Comparison of ENCODE assay signal across 20 mouse cellular contexts in the genomic region with DNA sequence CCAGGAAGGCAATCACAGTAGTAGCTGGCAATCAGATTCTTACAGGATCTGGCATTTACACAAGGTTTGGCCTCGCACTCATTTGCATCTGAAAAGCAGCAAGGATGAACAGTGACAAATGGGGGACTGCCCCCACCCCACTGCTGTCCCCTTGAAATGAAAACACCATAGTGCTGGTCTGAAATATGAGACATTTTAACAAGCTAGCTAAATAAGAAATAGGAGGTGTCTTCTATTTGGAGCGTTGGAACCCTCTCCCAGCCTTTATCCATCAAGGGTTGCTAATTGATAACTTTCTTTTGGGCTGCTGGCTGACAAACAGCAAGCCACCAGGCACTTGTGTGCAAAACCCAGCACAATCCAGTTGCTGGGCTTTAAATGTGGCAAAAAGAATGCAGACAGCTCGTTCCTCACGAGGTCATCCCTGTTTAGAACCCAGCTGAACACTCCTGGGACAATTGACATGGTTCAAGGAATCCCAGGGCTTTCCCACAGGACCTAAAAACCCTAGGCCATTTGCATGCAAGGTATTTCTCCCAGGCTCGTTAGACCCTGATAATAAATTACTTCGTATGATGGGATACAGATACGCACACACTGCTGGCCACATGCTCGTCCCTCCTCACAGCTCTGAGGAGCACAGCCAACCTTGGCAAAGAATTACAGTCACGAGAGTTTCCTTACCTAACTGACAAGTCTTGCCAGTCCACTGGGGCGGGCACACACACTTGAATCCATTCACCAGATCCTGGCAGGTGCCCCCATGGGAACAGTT. TPM values are rescaled to one million over a fixed set of nuclear protein-coding genes. Genes with fewer than 3 reads are reported as not detected.
DNase-seq lines count a peak whose midpoint lies in the region; ATAC-seq lines count a peak whose summit lies in the region.
"Had no signal": no experiment of that assay in that cellular context is flagged by ENCODE, and none has a peak within 500 bp of the region (broad histone marks: within the 10 kb centered on the region; RNA-seq: fewer than 3 reads in every experiment).

No protein-coding gene starts in this region.

- peaks cover 55% of the 10 kb centered on the region for H3K36me3 ChIP-seq in forebrain, embryonic 12.5 days (replicated peaks)
- H3K36me3 ChIP-seq in hindbrain, embryonic 12.5 days = peaks cover 50% of the 10 kb centered on the region
- peaks cover 36% of the 10 kb centered on the region for H3K36me3 ChIP-seq in midbrain, embryonic 14.5 days (ENCODE audit: control insufficient read depth, insufficient read depth, low read length)
- H3K36me3 ChIP-seq in intestine, embryonic 16.5 days (ENCODE audit: control insufficient read depth, insufficient read depth, low read length) = peaks cover 19% of the 10 kb centered on the region
- H3K36me3 ChIP-seq: G1E had no signal

- peaks cover 10% of the 10 kb centered on the region; the same call in 1 of the 2 replicates for H3K27me3 ChIP-seq in forebrain, embryonic 12.5 days
- H3K27me3 ChIP-seq in hindbrain, embryonic 12.5 days = no peaks in the 10 kb centered on the region; the same call in 1 of the 2 replicates
- H3K27me3 ChIP-seq in midbrain, embryonic 14.5 days (ENCODE audit: control insufficient read depth, insufficient read depth, low read length) = no peaks in the 10 kb centered on the region
- H3K27me3 ChIP-seq in intestine, embryonic 16.5 days (replicated peaks; ENCODE audit: control insufficient read depth, insufficient read depth, low read length) = no peaks in the 10 kb centered on the region
- H3K27me3 ChIP-seq: limb, embryonic 15.5 days had no signal

- no peak overlapping the region for H3K4me3 ChIP-seq in forebrain, embryonic 12.5 days (replicated peaks)
- no peak overlapping the region for H3K4me3 ChIP-seq in hindbrain, embryonic 12.5 days
- H3K4me3 ChIP-seq in midbrain, embryonic 14.5 days (replicated peaks; ENCODE audit: low read depth, low read length) = no peak overlapping the region
- H3K4me3 ChIP-seq in intestine, embryonic 16.5 days (ENCODE audit: low read length) = no peak overlapping the region
- H3K4me3 ChIP-seq: limb, embryonic 15.5 days; megakaryocyte, embryonic 14.5 days had no signal

- no peaks in the 10 kb centered on the region for H3K9me3 ChIP-seq in forebrain, embryonic 12.5 days
- no peaks in the 10 kb centered on the region for H3K9me3 ChIP-seq in hindbrain, embryonic 12.5 days (replicated peaks)
- no peaks in the 10 kb centered on the region for H3K9me3 ChIP-seq in midbrain, embryonic 14.5 days (ENCODE audit: control insufficient read depth, low read length)
- H3K9me3 ChIP-seq in intestine, embryonic 16.5 days (ENCODE audit: control insufficient read depth, low read length) = no peaks in the 10 kb centered on the region
- H3K9me3 ChIP-seq: limb, embryonic 15.5 days had no signal

- WGBS in forebrain, embryonic 12.5 days = 17% methylated on average over 10 of the region's 10 CpGs
- 24% methylated on average over 10 of the region's 10 CpGs for WGBS in hindbrain, embryonic 12.5 days
- 15% methylated on average over 10 of the region's 10 CpGs for WGBS in midbrain, embryonic 14.5 days
- WGBS in intestine, embryonic 16.5 days = 57% methylated on average over 10 of the region's 10 CpGs

- peaks cover 61% of the 10 kb centered on the region for H3K4me1 ChIP-seq in forebrain, embryonic 12.5 days
- peaks cover 65% of the 10 kb centered on the region for H3K4me1 ChIP-seq in hindbrain, embryonic 12.5 days
- peaks cover 34% of the 10 kb centered on the region for H3K4me1 ChIP-seq in midbrain, embryonic 14.5 days (ENCODE audit: control insufficient read depth, insufficient read depth, low read length)
- no peaks in the 10 kb centered on the region for H3K4me1 ChIP-seq in intestine, embryonic 16.5 days (ENCODE audit: control insufficient read depth, insufficient read depth, low read length)
- H3K4me1 ChIP-seq: megakaryocyte, embryonic 14.5 days had no signal

- peak overlapping the region; percentile 71 for H3K27ac ChIP-seq in forebrain, embryonic 12.5 days
- H3K27ac ChIP-seq in hindbrain, embryonic 12.5 days = peak overlapping the region; percentile 46; the same call in 1 of the 2 replicates
- 0 out of 2 replicates have a peak overlapping the region, but pooled peaks have one; percentile 8 for H3K27ac ChIP-seq in midbrain, embryonic 14.5 days (replicated peaks; ENCODE audit: low read depth, low read length)
- H3K27ac ChIP-seq in intestine, embryonic 16.5 days (ENCODE audit: low read length) = no peak overlapping the region
- H3K27ac ChIP-seq: limb, embryonic 15.5 days had no signal

- ATAC-seq in forebrain, embryonic 12.5 days (ENCODE audit: low FRiP score) = peak; percentile 66; the same call in 1 of the 2 replicates
- ATAC-seq in hindbrain, embryonic 12.5 days (ENCODE audit: low FRiP score) = peak; percentile 45
- ATAC-seq in midbrain, embryonic 14.5 days (ENCODE audit: low FRiP score, low TSS enrichment) = peak; percentile 46; the same call in 1 of the 2 replicates
- no peak for ATAC-seq in intestine, embryonic 16.5 days
- ATAC-seq: CD4-positive, CD25-positive, alpha-beta regulatory T cell, adult 4 months; liver, postnatal 0 days had no signal

- no peak overlapping the region for H3K4me2 ChIP-seq in forebrain, embryonic 12.5 days
- H3K4me2 ChIP-seq in hindbrain, embryonic 12.5 days (replicated peaks) = no peak overlapping the region
- H3K4me2 ChIP-seq in midbrain, embryonic 14.5 days (ENCODE audit: low read length) = no peak overlapping the region
- H3K4me2 ChIP-seq in intestine, embryonic 16.5 days (ENCODE audit: low read depth, low read length) = no peak overlapping the region
- H3K4me2 ChIP-seq: limb, embryonic 15.5 days had no signal

- peak; percentile 25 for DNase-seq in adrenal gland, postnatal 10 days
- no peak for DNase-seq in adrenal gland, adult (ENCODE audit: inconsistent age in 2 of 2, low spot score in 1 of 2)
- DNase-seq in midbrain, embryonic 14.5 days = peak; percentile 53
- DNase-seq in right cerebral cortex, postnatal 14 days = no peak
- no peak for DNase-seq in thymus, postnatal 10 days (ENCODE audit: low spot score in 2 of 2)
- DNase-seq: adrenal gland, postnatal 14 days; cerebellum, adult 2 months; heart, adult 18-20 months; kidney, adult 2 months; kidney, postnatal 4 days; liver, postnatal 0 days; lung, postnatal 14 days; thymus, adult 18-20 months had no signal

- H3K9ac ChIP-seq in forebrain, embryonic 12.5 days = no peak overlapping the region
- no peak overlapping the region for H3K9ac ChIP-seq in hindbrain, embryonic 12.5 days
- H3K9ac ChIP-seq in midbrain, embryonic 14.5 days (replicated peaks; ENCODE audit: low read length) = no peak overlapping the region
- no peak overlapping the region for H3K9ac ChIP-seq in intestine, embryonic 16.5 days (ENCODE audit: low read depth, low read length)
- H3K9ac ChIP-seq: limb, embryonic 15.5 days; liver, postnatal 0 days had no signal

RNA-seq across cellular contexts. Expression of a gene that starts 23.7 kb away (rescaled TPM):
- 10 to 100 TPM; 15.6 to 18.1 TPM for total RNA-seq in adrenal gland, postnatal 10 days (2021)
- polyA plus RNA-seq in forebrain, embryonic 12.5 days (2016; fragmentation: Nextera tagmentation; extraction: Ambion mirVana) = 20.5 and 21.2 TPM in 2 replicates
- polyA plus RNA-seq in hindbrain, embryonic 12.5 days (2016; fragmentation: Nextera tagmentation; extraction: Ambion mirVana) = 31.6 and 34.0 TPM in 2 replicates
- 9.5 and 18.4 TPM in 2 replicates for polyA plus RNA-seq in midbrain, embryonic 14.5 days (2014; fragmentation: Nextera tagmentation; extraction: Ambion mirVana)
- 5.1 and 8.9 TPM in 2 replicates for polyA plus RNA-seq in intestine, embryonic 16.5 days (2015; fragmentation: Nextera tagmentation; extraction: Ambion mirVana)
- total RNA-seq: G1E had no signal
- polyA plus RNA-seq: G1E had no signal

Comparison
In these comparisons a context has a peak if more than half of its experiments do, and no peak if none do; other contexts are left out.
1. DNase-seq: peak in adrenal gland, postnatal 10 days (single experiment) and midbrain, embryonic 14.5 days (single experiment); none in adrenal gland, adult (0 of 2), right cerebral cortex, postnatal 14 days (single experiment) and thymus, postnatal 10 days (0 of 2).